Mouse (Mus musculus) midbrain, embryonic 13.5 days (tissue): ENCODE data around the gene Cpne9. TPM values are rescaled to one million over a fixed set of nuclear protein-coding genes. Genes with fewer than 3 reads are reported as not detected.
A peak's percentile ranks its signal among the peaks of the same experiment; 100 is the strongest.

Experiments used
- ATAC-seq: fragments of 200-750 bp; cut with Nextera tagmentation; 2 replicates; pipeline ENCODE4 v1.8.0; 2017; ENCODE audit warnings: mild to moderate bottlenecking, moderate TSS enrichment, moderate library complexity
- H3K27ac ChIP-seq: fragments of 300-500 bp; sonication (generic); 2 replicates; pipeline ENCODE4 v1.5.1; 2015; ENCODE audit warnings: inconsistent platforms, mild to moderate bottlenecking, moderate library complexity
- H3K27me3 ChIP-seq: fragments of 300-500 bp; sonication (generic); 2 replicates; pipeline ENCODE4 v1.6.1; 2015; ENCODE audit warnings: mild to moderate bottlenecking, inconsistent platforms
- H3K36me3 ChIP-seq: fragments of 300-500 bp; sonication (generic); 2 replicates; pipeline ENCODE4 v1.6.1; 2015; ENCODE audit warnings: mild to moderate bottlenecking, inconsistent platforms
- H3K4me1 ChIP-seq: fragments of 300-500 bp; sonication (generic); replicated peaks from 2 replicates; pipeline ENCODE4 v1.6.1; 2015; ENCODE audit warnings: inconsistent platforms
- H3K4me2 ChIP-seq: fragments of 300-500 bp; sonication (generic); replicated peaks from 2 replicates; pipeline ENCODE4 v1.6.1; 2015; ENCODE audit warnings: moderate library complexity, mild to moderate bottlenecking, inconsistent platforms
- H3K4me3 ChIP-seq: fragments of 300-500 bp; sonication (generic); replicated peaks from 2 replicates; pipeline ENCODE4 v1.5.1; 2015; ENCODE audit warnings: mild to moderate bottlenecking, inconsistent platforms
- H3K9ac ChIP-seq: fragments of 300-500 bp; sonication (generic); replicated peaks from 2 replicates; pipeline ENCODE4 v1.6.1; 2015; ENCODE audit warnings: mild to moderate bottlenecking, inconsistent platforms
- H3K9me3 ChIP-seq: fragments of 300-500 bp; sonication (generic); 2 replicates; pipeline ENCODE4 v1.6.1; 2016; ENCODE audit warnings: mild to moderate bottlenecking, inconsistent platforms
- WGBS: fragments of 180-500 bp; shearing (Covaris S2); methylation state at CpG from one replicate; pipeline ENCODE4 v1.1.7; 2015; 5-methylcytosine and 5-hydroxymethylcytosine counted together
- polyA plus RNA-seq: library from polyadenylated mRNA; unstranded; fragments of >200 nt; fragmentation: Nextera tagmentation; extraction: Ambion mirVana; gene quantifications from 2 replicates; pipeline ENCODE4 v1.2.1, GENCODE M21; 2015

Gene Cpne9
- polyA plus RNA-seq, 1 experiment from 2014 or later = 0.58 TPM

DNA sequence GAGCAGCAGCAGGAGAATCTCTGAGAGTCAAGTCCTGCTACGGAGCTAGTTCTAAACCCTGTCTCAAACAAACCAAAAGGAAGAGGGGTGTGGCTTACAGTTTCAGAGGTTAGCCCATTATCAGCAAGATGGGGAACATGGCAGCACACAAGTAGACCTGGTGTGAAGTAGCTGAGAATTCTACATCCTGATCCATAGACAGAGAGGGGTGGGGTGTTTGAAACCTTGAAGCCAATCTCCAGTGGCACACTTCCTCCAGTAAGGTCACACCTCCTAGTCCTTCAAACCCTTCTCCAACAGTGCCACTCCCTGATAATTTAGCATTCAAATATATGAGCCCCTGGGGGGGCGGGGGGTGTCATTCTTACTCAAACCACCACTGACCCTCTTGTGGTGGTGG is 13.9 kb downstream of the Cpne9 start:
- 80% methylated on average over 2 of the region's 2 CpGs for WGBS
- no peak for ATAC-seq
- no peaks in the 10 kb centered on the region for H3K9me3 ChIP-seq

DNA sequence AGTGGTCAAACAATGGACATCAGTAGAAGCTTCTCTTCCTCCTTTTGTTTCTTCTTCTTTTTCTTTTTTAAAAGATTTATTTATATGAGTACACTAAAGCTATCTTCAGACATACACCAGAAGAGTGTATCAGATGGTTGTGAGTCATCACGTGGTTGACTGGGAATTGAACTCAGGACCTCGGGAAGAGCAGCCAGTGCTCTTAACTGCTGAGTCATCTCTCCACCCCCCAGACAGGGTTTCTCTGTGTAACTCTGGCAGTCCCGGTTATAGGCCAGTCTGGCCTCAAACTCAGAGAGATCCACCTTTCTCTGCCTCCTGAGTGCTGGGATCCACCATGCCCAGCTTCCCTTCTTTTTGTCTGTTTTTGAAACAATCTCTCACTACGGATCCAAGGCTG is 14.5 kb downstream of the Cpne9 start:
- WGBS = 77% methylated on average over 4 of the region's 4 CpGs
- H3K4me3 ChIP-seq = no peak overlapping the region

More for the DNA sequence above, 13.9 kb downstream of the Cpne9 start:
- no peak overlapping the region for H3K4me2 ChIP-seq
- H3K36me3 ChIP-seq = no peaks in the 10 kb centered on the region
- no peak overlapping the region for H3K9ac ChIP-seq
- H3K4me3 ChIP-seq = no peak overlapping the region
- no peaks in the 10 kb centered on the region for H3K4me1 ChIP-seq
- H3K27me3 ChIP-seq = no peaks in the 10 kb centered on the region
- H3K27ac ChIP-seq = no peak overlapping the region

GRCm38 (mm10) chr6:113301350-113301749 is 19.2 kb downstream of the Cpne9 start:
- no peak overlapping the region for H3K4me3 ChIP-seq
- H3K4me2 ChIP-seq = no peak overlapping the region
- no peak overlapping the region for H3K9ac ChIP-seq
- no peaks in the 10 kb centered on the region for H3K36me3 ChIP-seq
- no peak for ATAC-seq
- WGBS = 79% methylated on average over 5 of the region's 5 CpGs
- no peaks in the 10 kb centered on the region for H3K9me3 ChIP-seq
- peaks cover 4% of the 10 kb centered on the region for H3K4me1 ChIP-seq
- no peaks in the 10 kb centered on the region for H3K27me3 ChIP-seq
- H3K27ac ChIP-seq = no peak overlapping the region

More for the DNA sequence above, 14.5 kb downstream of the Cpne9 start:
- Histone ChIP-seq H3K27me3 (no peaks in the 10 kb centered on the region), H3K36me3 (no peaks in the 10 kb centered on the region), H3K27ac (no peak overlapping the region), H3K9me3 (no peaks in the 10 kb centered on the region), H3K4me2 (no peak overlapping the region), H3K9ac (no peak overlapping the region), H3K4me1 (no peaks in the 10 kb centered on the region)
- ATAC-seq = no peak

- ATAC-seq = no peak
- WGBS = 27% methylated on average over 3 of the region's 3 CpGs
- Histone ChIP-seq H3K4me3 (no peak overlapping the region), H3K27ac (no peak overlapping the region), H3K4me2 (no peak overlapping the region), H3K9me3 (no peaks in the 10 kb centered on the region), H3K4me1 (peaks cover 4% of the 10 kb centered on the region), H3K9ac (no peak overlapping the region), H3K36me3 (no peaks in the 10 kb centered on the region), H3K27me3 (no peaks in the 10 kb centered on the region)
These were observed 20.2 kb downstream of the Cpne9 start for GRCm38 (mm10) chr6:113302258-113302657.

DNA sequence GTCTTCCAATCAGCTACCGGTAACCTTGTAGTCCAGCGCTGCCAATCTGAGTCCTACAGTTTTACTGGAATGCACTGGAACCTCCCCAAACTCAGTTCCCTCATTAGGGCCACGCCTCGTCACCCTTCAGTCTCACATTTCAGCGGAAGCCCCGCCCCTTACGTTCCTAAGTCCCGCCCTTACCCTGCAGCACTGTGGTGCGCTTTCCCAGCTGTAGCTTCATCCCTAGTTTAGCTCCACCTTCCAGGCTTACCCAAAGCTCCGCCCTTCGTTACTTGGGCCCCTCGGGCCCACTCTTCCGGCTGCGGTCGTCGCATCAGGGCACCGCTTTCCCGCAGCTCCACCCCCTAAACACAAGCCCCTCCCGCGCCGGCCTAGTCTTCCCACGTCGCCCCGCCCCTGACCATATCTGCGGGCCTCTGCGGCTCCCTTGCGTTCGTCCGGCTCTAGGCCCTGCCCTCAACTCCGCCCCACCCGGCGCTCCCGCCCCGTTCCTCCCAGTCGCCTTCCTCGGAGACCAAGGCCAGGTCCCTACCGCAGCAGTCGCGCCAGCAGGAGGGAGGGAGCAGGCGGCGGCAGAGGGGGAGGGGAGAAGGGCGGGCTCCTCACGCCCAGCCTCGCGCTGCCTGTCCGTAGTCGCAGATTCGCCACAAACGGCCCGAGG is 24.3 kb downstream of the Cpne9 start:
- WGBS = under 1% methylated on average over 48 of the region's 50 CpGs
- ATAC-seq = peak; percentile 99
- peak overlapping the region; percentile 98 for H3K27ac ChIP-seq

DNA sequence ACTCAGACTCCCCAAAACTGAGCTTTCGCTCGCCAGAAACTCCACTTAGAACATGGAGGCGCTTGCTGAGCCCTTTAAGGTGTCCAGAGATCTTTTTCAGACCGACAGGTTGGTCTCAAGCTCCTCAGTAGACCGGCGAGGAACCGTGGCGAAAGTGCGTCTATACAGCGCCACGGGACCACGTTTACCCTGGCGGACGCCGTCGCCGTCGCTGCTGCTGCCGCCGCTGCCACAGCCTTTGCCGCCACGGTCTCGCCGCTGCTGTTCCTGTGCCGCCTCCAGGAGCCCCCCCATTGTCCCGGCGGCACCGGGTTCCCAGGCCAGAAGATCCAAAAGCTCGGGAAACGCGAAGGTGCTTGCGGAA is 24.9 kb downstream of the Cpne9 start, which contains the start of gene Brpf1:
Brpf1 (plus strand) TSS at position 152 of the 364 bp plus-strand sequence.
- peak within 1 kb of the TSS; percentile 98 for H3K4me3 ChIP-seq
- no peaks in the 10 kb centered on the region for H3K9me3 ChIP-seq
- peak; percentile 68 for ATAC-seq
- peak within 1 kb of the TSS; percentile 98 for H3K27ac ChIP-seq
- peaks cover 31% of the 10 kb centered on the region for H3K4me1 ChIP-seq
- peak within 1 kb of the TSS; percentile 100 for H3K4me2 ChIP-seq
- under 1% methylated on average over 32 of the region's 32 CpGs for WGBS
- H3K9ac ChIP-seq = peak within 1 kb of the TSS; percentile 93
- no peaks in the 10 kb centered on the region for H3K27me3 ChIP-seq
- H3K36me3 ChIP-seq = peaks cover 15% of the 10 kb centered on the region

More for the DNA sequence above, 24.3 kb downstream of the Cpne9 start:
- Histone ChIP-seq H3K9me3 (no peaks in the 10 kb centered on the region), H3K4me1 (peaks cover 31% of the 10 kb centered on the region), H3K27me3 (no peaks in the 10 kb centered on the region), H3K4me2 (peak overlapping the region; percentile 100), H3K9ac (peak overlapping the region; percentile 93), H3K36me3 (peaks cover 15% of the 10 kb centered on the region), H3K4me3 (peak overlapping the region; percentile 98)

DNA sequence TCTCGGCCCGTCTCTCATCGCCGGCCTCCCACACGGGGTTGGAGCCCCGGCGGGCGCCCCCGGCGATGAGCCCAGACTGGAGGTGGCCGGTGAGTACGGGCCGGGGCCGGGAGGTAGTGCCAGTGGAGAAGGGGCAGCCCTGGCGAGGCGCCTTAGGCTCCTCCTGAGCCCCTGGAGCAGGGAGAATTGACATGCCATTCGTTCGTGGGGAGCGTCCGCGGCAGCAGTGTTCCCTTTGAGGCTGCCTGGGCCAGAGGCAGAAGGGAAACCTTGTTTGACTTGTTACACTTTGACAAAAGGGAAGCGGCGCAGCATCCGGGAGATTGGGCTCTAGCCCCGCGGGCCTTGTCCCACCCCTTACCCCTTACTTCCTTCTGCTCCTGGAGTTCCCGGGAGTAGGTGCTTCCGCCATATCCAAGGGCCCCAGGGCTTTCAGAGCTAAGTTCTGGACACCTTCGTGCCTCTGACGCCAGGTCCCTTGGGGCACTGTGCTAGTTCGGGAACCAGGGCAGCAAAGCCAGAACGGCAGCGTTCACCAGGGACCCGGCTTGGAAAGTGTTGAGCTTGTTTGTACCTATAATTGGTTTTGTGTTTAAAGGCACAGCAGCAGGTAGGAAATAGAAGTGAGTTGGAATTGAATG is 25.5 kb downstream of the Cpne9 start:
- no peaks in the 10 kb centered on the region for H3K27me3 ChIP-seq
- WGBS = under 1% methylated on average over 33 of the region's 34 CpGs
- H3K4me3 ChIP-seq = peak overlapping the region; percentile 98
- H3K4me1 ChIP-seq = peaks cover 31% of the 10 kb centered on the region
- peak; percentile 2; the same call in 1 of the 2 replicates for ATAC-seq
- peak overlapping the region; percentile 93 for H3K9ac ChIP-seq
- peak overlapping the region; percentile 98 for H3K27ac ChIP-seq
- no peaks in the 10 kb centered on the region for H3K9me3 ChIP-seq
- H3K4me2 ChIP-seq = peak overlapping the region; percentile 100
- H3K36me3 ChIP-seq = peaks cover 21% of the 10 kb centered on the region

GRCm38 (mm10) chr6:113308141-113308540 is 26.0 kb downstream of the Cpne9 start:
- Histone ChIP-seq H3K4me2 (peak overlapping the region; percentile 100), H3K27me3 (no peaks in the 10 kb centered on the region), H3K4me1 (peaks cover 31% of the 10 kb centered on the region), H3K9me3 (no peaks in the 10 kb centered on the region), H3K4me3 (peak overlapping the region; percentile 98), H3K36me3 (peaks cover 26% of the 10 kb centered on the region), H3K27ac (no peak overlapping the region), H3K9ac (peak overlapping the region; percentile 93)
- no peak for ATAC-seq
- WGBS = 32% methylated on average over 5 of the region's 5 CpGs

GRCm38 (mm10) chr6:113315972-113316371 is 33.9 kb downstream of the Cpne9 start:
- H3K27me3 ChIP-seq = no peaks in the 10 kb centered on the region
- ATAC-seq = no peak
- H3K4me3 ChIP-seq = no peak overlapping the region
- H3K27ac ChIP-seq = no peak overlapping the region
- no peak overlapping the region for H3K9ac ChIP-seq
- no peaks in the 10 kb centered on the region for H3K4me1 ChIP-seq
- H3K9me3 ChIP-seq = no peaks in the 10 kb centered on the region
- H3K36me3 ChIP-seq = peaks cover 90% of the 10 kb centered on the region
- no peak overlapping the region for H3K4me2 ChIP-seq
- 95% methylated on average over 3 of the region's 3 CpGs for WGBS

DNA sequence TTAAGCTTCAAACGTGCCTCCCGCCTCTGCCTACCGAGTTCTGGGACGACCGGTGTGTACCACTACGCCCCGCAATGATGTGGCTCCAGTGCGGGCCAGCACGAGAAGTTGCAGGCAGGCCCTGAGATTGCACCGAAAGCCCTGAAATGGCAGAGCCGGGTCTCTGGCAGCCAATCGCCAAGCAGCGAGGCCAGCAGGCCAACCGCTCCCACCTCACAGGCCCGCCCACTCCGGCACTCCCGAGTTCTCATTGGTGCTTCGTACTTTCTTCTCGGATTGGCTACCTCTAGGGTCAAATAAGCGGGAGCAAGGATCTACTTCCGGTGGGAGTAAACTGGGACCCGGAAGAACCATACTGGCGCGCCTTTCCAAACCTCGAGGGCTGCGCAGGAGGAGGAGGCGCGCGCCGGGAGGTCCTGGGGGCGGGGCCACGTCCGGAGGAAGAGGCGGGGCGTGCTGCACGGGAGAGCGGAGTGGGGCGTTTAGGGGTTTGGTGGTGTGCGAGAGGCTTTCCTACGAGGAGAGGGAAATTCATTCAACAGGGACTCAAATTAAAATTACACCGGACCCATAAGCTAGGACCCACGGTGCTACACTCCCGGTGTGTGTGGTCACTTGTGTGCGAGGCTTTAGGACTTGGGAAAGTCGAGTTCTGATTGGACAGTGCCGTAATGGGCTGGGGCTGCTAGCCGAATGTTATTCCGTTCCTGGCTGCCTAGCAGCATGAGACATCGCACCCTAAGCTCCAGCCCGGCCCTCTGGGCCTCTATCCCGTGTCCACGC is 44.6 kb downstream of the Cpne9 start, which contains the start of gene Ogg1:
Ogg1 (plus strand) TSS at position 440 of the 783 bp plus-strand sequence.
- peak within 1 kb of the TSS; percentile 85 for H3K27ac ChIP-seq
- peaks cover 39% of the 10 kb centered on the region for H3K36me3 ChIP-seq
- H3K4me2 ChIP-seq = peak within 1 kb of the TSS; percentile 79
- peak within 1 kb of the TSS; percentile 79 for H3K9ac ChIP-seq
- H3K4me3 ChIP-seq = peak within 1 kb of the TSS; percentile 56
- H3K27me3 ChIP-seq = no peaks in the 10 kb centered on the region
- WGBS = under 1% methylated on average over 52 of the region's 52 CpGs
- no peaks in the 10 kb centered on the region for H3K9me3 ChIP-seq
- H3K4me1 ChIP-seq = peaks cover 16% of the 10 kb centered on the region
- ATAC-seq = peak; percentile 99

DNA sequence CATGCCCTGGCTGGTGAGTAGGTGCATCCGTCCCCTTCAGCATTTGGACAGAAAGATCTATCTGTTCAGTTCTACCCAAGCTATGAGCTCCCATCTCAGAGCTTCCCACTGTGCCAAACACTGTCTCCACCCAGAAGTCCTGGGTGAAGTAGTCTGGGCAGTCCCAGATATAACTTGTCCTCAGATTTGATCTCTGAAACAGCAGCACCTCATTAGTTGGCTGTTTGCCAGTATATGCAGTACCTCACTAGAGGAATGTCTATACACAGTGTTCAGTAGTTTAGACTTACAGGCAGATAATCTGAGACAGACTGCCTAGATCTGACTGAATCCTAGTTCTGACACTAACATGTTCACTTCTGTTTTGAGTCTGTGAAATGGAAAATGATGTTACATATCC is 47.3 kb downstream of the Cpne9 start:
- Histone ChIP-seq H3K9me3 (no peaks in the 10 kb centered on the region), H3K9ac (no peak overlapping the region), H3K4me3 (no peak overlapping the region), H3K27ac (no peak overlapping the region), H3K4me2 (no peak overlapping the region), H3K4me1 (peaks cover 20% of the 10 kb centered on the region), H3K27me3 (no peaks in the 10 kb centered on the region), H3K36me3 (peaks cover 34% of the 10 kb centered on the region)
- 89% methylated on average over 1 of the region's 1 CpGs for WGBS
- no peak for ATAC-seq

- WGBS = 64% methylated on average over 2 of the region's 2 CpGs
- no peak overlapping the region for H3K4me2 ChIP-seq
- H3K27me3 ChIP-seq = no peaks in the 10 kb centered on the region
- H3K9ac ChIP-seq = no peak overlapping the region
- no peak overlapping the region for H3K4me3 ChIP-seq
- no peaks in the 10 kb centered on the region for H3K9me3 ChIP-seq
- H3K36me3 ChIP-seq = peaks cover 44% of the 10 kb centered on the region
- H3K27ac ChIP-seq = no peak overlapping the region
- peaks cover 17% of the 10 kb centered on the region for H3K4me1 ChIP-seq
- ATAC-seq = no peak
These were observed 48.4 kb downstream of the Cpne9 start for GRCm38 (mm10) chr6:113330547-113330946.
